In genomic region chr5:21485197-21485829, GRCm38 (mm10) we compare ENCODE assay signal across 24 mouse cellular contexts.
"Had no signal": no experiment of that assay in that cellular context is flagged by ENCODE, and none has a peak within 500 bp of the region (broad histone marks: within the 10 kb centered on the region; RNA-seq: fewer than 3 reads in every experiment).

No protein-coding gene starts in this region.

- H3K4me3 ChIP-seq: limb, embryonic 10.5 days; limb, embryonic 13.5 days; liver, embryonic 12.5 days; liver, embryonic 15.5 days; megakaryocyte, embryonic 14.5 days; midbrain, embryonic 10.5 days; neural tube, embryonic 12.5 days; neural tube, embryonic 15.5 days had no signal

- DNase-seq: kidney, adult 9 months; kidney, postnatal 14 days; kidney, postnatal 4 days; layer of hippocampus, adult 9-11 months; liver; lung, adult 18-20 months; lung, postnatal 14 days; lung, postnatal 4 days; midbrain, embryonic 14.5 days; right cerebral cortex, adult 18-20 months; right cerebral cortex, postnatal 14 days; right cerebral cortex, postnatal 4 days; thymus, adult 2 months; thymus, postnatal 14 days; thymus, postnatal 4 days had no signal

- H3K9me3 ChIP-seq: limb, embryonic 10.5 days; limb, embryonic 13.5 days; liver, embryonic 12.5 days; liver, embryonic 15.5 days; megakaryocyte, embryonic 14.5 days; midbrain, embryonic 10.5 days; neural tube, embryonic 12.5 days; neural tube, embryonic 15.5 days had no signal

- H3K4me1 ChIP-seq: liver, embryonic 12.5 days; liver, embryonic 15.5 days had no signal

- H3K4me2 ChIP-seq: limb, embryonic 13.5 days; liver, embryonic 12.5 days; liver, embryonic 15.5 days; neural tube, embryonic 12.5 days; neural tube, embryonic 15.5 days had no signal

- ATAC-seq: liver, embryonic 12.5 days had no signal

- H3K27me3 ChIP-seq: limb, embryonic 13.5 days; liver, embryonic 12.5 days; liver, embryonic 15.5 days; megakaryocyte, embryonic 14.5 days; neural tube, embryonic 12.5 days; neural tube, embryonic 15.5 days had no signal

- H3K36me3 ChIP-seq: limb, embryonic 10.5 days; limb, embryonic 13.5 days; midbrain, embryonic 10.5 days; neural tube, embryonic 12.5 days; neural tube, embryonic 15.5 days had no signal

- H3K9ac ChIP-seq: limb, embryonic 13.5 days; liver, embryonic 12.5 days; liver, embryonic 15.5 days; neural tube, embryonic 12.5 days; neural tube, embryonic 15.5 days had no signal

- H3K27ac ChIP-seq: limb, embryonic 10.5 days; limb, embryonic 13.5 days; liver, embryonic 12.5 days; liver, embryonic 15.5 days; midbrain, embryonic 10.5 days; neural tube, embryonic 12.5 days; neural tube, embryonic 15.5 days; stomach, postnatal 0 days had no signal
